Comparison of ENCODE assay signal across 10 mouse cellular contexts in genomic region chr8:30959436-30960180, GRCm38 (mm10).
A peak's percentile ranks its signal among the peaks of the same experiment; 100 is the strongest.
DNase-seq lines count a peak whose midpoint lies in the region; ATAC-seq and TF ChIP-seq lines count a peak whose summit lies in the region.
"Had no signal": no experiment of that assay in that cellular context is flagged by ENCODE, and none has a peak within 500 bp of the region (broad histone marks: within the 10 kb centered on the region; RNA-seq: fewer than 3 reads in every experiment).

No protein-coding gene starts in this region.

- ATAC-seq in kidney, postnatal 0 days (replicated peaks; ENCODE audit: low FRiP score, low read depth) = no peak
- no peak for ATAC-seq in embryonic facial prominence, embryonic 14.5 days (ENCODE audit: low read depth)
- no peak for ATAC-seq in hindbrain, postnatal 0 days
- ATAC-seq in midbrain, embryonic 15.5 days (replicated peaks) = no peak

- no peak for TF ChIP-seq CTCF in kidney, postnatal 0 days (IDR thresholded peaks at IDR 0.05; ENCODE audit: low read depth)
- TF ChIP-seq CTCF in hindbrain, postnatal 0 days (IDR thresholded peaks at IDR 0.05; ENCODE audit: low read depth) = no peak

- 37% methylated on average over 17 of the region's 17 CpGs for WGBS in kidney, postnatal 0 days
- WGBS in embryonic facial prominence, embryonic 14.5 days = 25% methylated on average over 17 of the region's 17 CpGs
- WGBS in hindbrain, postnatal 0 days = 45% methylated on average over 17 of the region's 17 CpGs
- WGBS in midbrain, embryonic 15.5 days = 47% methylated on average over 17 of the region's 17 CpGs

- H3K27ac ChIP-seq in kidney, postnatal 0 days = no peak overlapping the region
- no peak overlapping the region for H3K27ac ChIP-seq in embryonic facial prominence, embryonic 14.5 days (replicated peaks; ENCODE audit: low read depth, low read length)
- no peak overlapping the region for H3K27ac ChIP-seq in hindbrain, postnatal 0 days
- no peak overlapping the region for H3K27ac ChIP-seq in midbrain, embryonic 15.5 days

- H3K27me3 ChIP-seq in kidney, postnatal 0 days (ENCODE audit: insufficient read depth, low read length) = no peaks in the 10 kb centered on the region
- no peaks in the 10 kb centered on the region for H3K27me3 ChIP-seq in embryonic facial prominence, embryonic 14.5 days (replicated peaks; ENCODE audit: control insufficient read depth, insufficient read depth, low read length)
- H3K27me3 ChIP-seq in hindbrain, postnatal 0 days (ENCODE audit: insufficient read depth, low read length) = no peaks in the 10 kb centered on the region
- no peaks in the 10 kb centered on the region for H3K27me3 ChIP-seq in midbrain, embryonic 15.5 days (replicated peaks)

- H3K9ac ChIP-seq in kidney, postnatal 0 days (ENCODE audit: low read depth, low read length) = no peak overlapping the region
- peak overlapping the region; percentile 42; the same call in 1 of the 2 replicates for H3K9ac ChIP-seq in embryonic facial prominence, embryonic 14.5 days (ENCODE audit: low read depth, low read length)
- no peak overlapping the region for H3K9ac ChIP-seq in hindbrain, postnatal 0 days (replicated peaks; ENCODE audit: low read length)
- 0 out of 2 replicates have a peak overlapping the region, but pooled peaks have one; percentile 9 for H3K9ac ChIP-seq in midbrain, embryonic 15.5 days

- no peak for DNase-seq in kidney, postnatal 0 days (ENCODE audit: low spot score)
- no peak for DNase-seq in kidney, postnatal 4 days
- DNase-seq in embryonic facial prominence, embryonic 14.5 days (ENCODE audit: low spot score) = no peak
- DNase-seq in hindbrain, postnatal 0 days (ENCODE audit: low spot score) = no peak
- no peak for DNase-seq in layer of hippocampus, adult 9-11 months
- no peak for DNase-seq in spleen, postnatal 36 days (ENCODE audit: low spot score in 2 of 2)
- DNase-seq in ovary, postnatal 10 days (ENCODE audit: low spot score) = no peak
- DNase-seq: cerebellum, adult 9-10 months; kidney, adult 8-10 months had no signal

- H3K4me1 ChIP-seq in kidney, postnatal 0 days (replicated peaks; ENCODE audit: insufficient read depth, low read length) = no peaks in the 10 kb centered on the region
- H3K4me1 ChIP-seq in embryonic facial prominence, embryonic 14.5 days (ENCODE audit: control insufficient read depth, insufficient read depth, low read length) = no peaks in the 10 kb centered on the region
- no peaks in the 10 kb centered on the region; the same call in 1 of the 2 replicates for H3K4me1 ChIP-seq in hindbrain, postnatal 0 days (ENCODE audit: insufficient read depth, low read length)
- H3K4me1 ChIP-seq in midbrain, embryonic 15.5 days = peaks cover 9% of the 10 kb centered on the region

- no peaks in the 10 kb centered on the region for H3K36me3 ChIP-seq in kidney, postnatal 0 days (ENCODE audit: insufficient read depth, low read length)
- H3K36me3 ChIP-seq in embryonic facial prominence, embryonic 14.5 days (ENCODE audit: control insufficient read depth, insufficient read depth, low read length) = no peaks in the 10 kb centered on the region
- no peaks in the 10 kb centered on the region for H3K36me3 ChIP-seq in hindbrain, postnatal 0 days (ENCODE audit: insufficient read depth, low read length)
- no peaks in the 10 kb centered on the region for H3K36me3 ChIP-seq in midbrain, embryonic 15.5 days (replicated peaks)

- peak overlapping the region; percentile 47 for H3K4me2 ChIP-seq in kidney, postnatal 0 days (ENCODE audit: low read length)
- H3K4me2 ChIP-seq in embryonic facial prominence, embryonic 14.5 days (ENCODE audit: low read depth, low read length) = peak overlapping the region; percentile 55
- H3K4me2 ChIP-seq in hindbrain, postnatal 0 days (ENCODE audit: low read depth, low read length) = peak overlapping the region; percentile 58
- H3K4me2 ChIP-seq in midbrain, embryonic 15.5 days = peak overlapping the region; percentile 47

- H3K4me3 ChIP-seq in kidney, postnatal 0 days (replicated peaks; ENCODE audit: low read depth, low read length) = peak overlapping the region; percentile 8; the same call in 1 of the 2 replicates
- peak overlapping the region; percentile 27 for H3K4me3 ChIP-seq in embryonic facial prominence, embryonic 14.5 days (ENCODE audit: low read depth, low read length)
- peak overlapping the region; percentile 18 for H3K4me3 ChIP-seq in hindbrain, postnatal 0 days (ENCODE audit: low read length)
- H3K4me3 ChIP-seq in midbrain, embryonic 15.5 days = peak overlapping the region; percentile 16

- H3K9me3 ChIP-seq in kidney, postnatal 0 days (replicated peaks; ENCODE audit: low read length) = no peaks in the 10 kb centered on the region
- no peaks in the 10 kb centered on the region for H3K9me3 ChIP-seq in embryonic facial prominence, embryonic 14.5 days (ENCODE audit: control insufficient read depth, low read length)
- no peaks in the 10 kb centered on the region for H3K9me3 ChIP-seq in hindbrain, postnatal 0 days (ENCODE audit: low read length)
- no peaks in the 10 kb centered on the region for H3K9me3 ChIP-seq in midbrain, embryonic 15.5 days

Comparison
In these comparisons a context has a peak if more than half of its experiments do, and no peak if none do; other contexts are left out.
1. H3K9ac ChIP-seq: peak in embryonic facial prominence, embryonic 14.5 days (single experiment) and midbrain, embryonic 15.5 days (single experiment); none in kidney, postnatal 0 days (single experiment) and hindbrain, postnatal 0 days (single experiment).
2. Peak in every context shown above with its lines, with median percentiles within 50 percentile points of each other: H3K4me2 ChIP-seq and H3K4me3 ChIP-seq.